Mouse (Mus musculus) adrenal gland, postnatal 25 days (tissue): ENCODE results near the gene Anp32a. TPM values are rescaled to one million over a fixed set of nuclear protein-coding genes. Genes with fewer than 3 reads are reported as not detected.

Source experiments
- DNase-seq: peaks from one replicate; pipeline ENCODE4 v3.0.0; 2021; ENCODE audit warnings: mixed read lengths
- total RNA-seq: library from RNA; stranded (reverse); gene quantifications from 2 replicates; pipeline ENCODE4 v1.2.3, GENCODE M21; 2021

Gene Anp32a
- total RNA-seq, 1 experiment from 2014 or later, result 320 TPM

DNA sequence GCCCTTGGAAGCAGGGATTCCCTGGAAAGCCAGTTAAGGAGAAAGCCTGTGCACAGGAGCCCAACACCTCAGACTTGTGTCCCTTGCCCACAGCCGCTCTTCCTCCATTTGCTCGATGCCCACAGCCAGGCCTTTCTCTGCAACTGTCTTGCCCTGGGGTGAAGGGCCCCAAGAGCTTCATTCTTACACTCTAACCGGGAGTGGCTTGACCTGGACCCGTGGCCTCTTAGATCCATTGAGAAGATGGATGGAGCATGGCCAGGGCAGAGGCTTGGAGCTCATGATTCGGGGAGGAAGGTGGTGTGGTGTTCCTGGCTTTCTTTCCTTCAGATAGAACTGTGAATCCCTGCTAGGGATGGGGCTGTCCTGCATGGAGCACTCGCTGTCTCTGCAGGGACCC is 28.1 kb downstream of the Anp32a start:
- DNase-seq, result no peak

DNA sequence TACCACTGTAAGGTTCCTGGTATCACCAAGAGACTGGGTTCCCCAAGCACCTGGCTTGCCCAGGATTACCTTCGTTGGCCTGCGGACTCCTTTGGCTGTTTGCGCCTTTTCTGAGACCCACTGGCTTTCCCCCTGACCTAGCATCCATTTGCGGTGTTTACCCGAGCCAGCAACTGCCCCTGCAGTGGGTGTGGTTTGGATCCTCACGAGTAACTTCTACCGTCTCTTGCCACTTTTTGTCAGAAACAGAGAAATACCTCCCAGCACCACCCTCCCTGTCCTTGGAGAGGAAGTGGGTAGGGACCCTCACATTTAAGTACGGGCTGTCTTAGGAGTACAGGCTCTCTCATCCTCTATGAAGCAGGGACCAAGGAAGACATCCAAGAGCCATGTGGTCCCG is 29.1 kb downstream of the Anp32a start:
- DNase-seq, result no peak

DNA sequence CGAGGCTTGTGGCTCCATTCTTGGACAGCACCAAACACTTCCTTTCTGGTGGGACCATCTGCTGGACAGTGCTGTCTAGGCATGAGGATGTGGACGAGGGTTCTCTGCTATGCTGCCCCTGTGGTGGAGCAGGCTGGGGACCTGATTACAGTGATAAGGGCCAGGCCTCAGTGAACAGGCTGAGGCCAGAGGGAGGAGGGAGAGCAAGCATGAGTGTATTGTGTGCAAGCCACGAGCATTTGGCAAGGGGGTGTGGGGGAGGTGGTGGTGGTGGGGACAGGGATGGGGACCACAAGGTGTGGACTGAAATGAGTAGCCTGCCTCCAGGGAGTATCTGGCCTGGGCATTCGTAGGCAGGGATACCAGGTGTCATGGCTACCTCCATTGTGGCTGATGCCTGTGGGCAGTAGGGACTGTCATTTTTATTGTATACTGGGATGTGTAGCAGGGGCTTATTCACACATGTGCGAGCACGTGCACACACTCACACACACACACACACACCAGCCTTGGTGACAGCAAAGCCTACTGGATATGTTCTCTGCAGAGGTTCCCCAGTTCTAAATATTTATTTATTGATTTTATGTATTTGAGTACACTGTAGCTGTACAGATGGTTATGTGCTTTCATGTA is 29.7 kb downstream of the Anp32a start:
- DNase-seq, result no peak

DNA sequence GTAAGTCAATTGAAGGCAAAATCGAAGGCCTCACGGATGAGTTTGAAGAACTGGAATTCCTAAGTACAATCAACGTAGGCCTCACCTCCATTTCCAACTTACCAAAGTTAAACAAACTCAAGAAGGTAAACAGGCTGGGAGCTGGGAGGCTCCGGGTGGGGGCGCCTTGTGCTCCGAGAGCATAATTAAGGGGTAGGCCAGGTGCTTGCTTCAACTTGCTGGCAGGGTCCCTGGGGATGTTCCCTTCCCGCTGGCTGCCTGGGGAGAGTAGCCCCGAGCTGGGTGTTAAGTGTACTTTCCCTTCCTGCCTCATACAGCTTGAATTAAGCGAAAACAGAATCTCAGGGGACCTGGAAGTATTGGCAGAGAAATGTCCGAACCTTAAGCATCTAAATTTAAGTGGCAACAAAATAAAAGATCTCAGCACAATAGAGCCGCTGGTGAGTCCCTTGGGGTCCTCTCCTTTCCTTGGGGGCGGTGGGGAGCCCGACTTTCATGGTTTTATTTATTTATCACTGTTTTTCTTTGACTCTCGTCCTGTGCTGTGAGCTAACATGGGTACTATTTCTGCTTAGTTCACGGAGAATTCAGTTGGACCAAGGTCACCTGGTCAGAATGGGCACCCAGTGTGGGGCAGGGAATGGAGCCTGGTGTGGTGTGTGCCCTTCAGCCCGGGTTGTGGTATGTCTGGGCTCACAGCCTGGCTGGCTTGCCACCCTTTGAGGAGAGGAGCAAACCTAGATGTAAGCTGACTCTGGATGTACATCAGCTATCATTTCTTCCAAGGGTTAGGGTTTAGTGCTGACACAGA is 30.9 kb downstream of the Anp32a start:
- DNase-seq, result no peak

DNA sequence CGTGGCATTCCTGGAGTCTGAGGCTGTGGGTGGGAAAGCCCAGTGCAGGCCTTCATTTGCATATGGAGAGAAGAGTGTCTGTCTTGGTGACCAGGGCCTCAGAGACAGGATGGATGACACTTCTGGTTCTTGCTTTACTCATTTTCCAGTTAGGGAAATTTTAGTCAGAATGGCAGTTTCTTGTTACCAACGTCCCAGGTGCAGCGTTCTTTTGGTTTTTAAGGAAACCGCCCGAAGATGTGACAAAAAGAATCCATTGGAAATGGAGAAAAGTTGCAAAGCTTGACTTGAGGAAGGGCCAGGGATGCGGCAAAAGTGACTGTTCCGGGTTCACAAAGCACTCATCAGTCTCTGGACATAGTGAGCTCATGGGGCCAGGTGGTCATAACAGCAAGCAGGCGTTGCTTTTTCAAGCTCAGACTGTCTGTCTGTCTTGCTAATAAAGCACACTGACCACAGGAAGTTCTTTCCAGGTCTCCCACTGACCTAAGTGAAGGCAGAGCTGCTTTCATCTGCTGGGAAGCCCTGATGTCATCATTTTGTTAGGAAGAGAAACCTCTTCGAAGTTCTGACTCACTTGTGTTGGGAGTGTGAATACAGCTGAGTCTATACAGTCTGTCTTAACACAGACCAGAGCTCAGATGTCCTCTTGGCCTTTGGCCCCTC is 31.6 kb downstream of the Anp32a start:
- no peak for DNase-seq

DNA sequence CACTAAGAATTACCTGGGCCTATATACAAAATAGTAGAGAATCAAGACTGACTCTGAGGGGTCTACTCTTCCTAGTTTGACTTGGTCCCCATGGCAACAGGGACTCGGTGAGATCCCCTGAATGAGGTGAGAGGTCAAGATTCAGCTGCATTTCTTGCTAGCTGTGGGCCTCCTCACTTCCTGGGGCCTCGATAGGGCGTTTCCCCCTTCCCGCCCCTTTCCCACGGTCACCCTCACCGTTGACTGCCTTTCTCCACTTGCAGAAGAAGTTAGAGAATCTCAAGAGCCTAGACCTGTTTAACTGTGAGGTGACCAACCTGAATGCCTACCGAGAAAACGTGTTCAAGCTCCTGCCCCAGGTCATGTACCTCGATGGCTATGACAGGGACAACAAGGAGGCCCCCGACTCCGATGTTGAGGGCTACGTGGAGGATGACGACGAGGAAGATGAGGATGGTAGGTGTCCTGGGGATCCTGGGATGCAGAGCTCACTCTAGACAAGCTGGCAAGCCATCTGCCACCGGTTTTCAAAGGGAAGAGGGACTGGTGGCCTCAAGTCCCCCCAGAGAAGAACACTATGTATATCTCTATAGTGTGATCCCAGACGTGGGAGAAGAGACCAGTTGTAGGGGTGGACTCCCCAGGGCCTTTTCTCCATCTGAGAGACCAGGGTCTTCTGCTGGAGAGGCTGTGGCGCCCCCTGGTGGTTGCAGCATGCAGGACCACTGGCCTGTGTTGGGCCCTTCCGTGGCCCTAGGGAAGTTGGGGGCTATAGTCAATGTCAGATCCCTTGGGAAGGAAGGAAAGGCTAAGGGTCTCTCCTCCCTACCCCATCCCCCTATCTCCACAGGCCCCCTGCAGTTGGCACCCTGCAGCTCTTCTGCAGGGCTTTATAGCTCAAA is 32.4 kb downstream of the Anp32a start:
- DNase-seq, result peak; percentile 88

DNA sequence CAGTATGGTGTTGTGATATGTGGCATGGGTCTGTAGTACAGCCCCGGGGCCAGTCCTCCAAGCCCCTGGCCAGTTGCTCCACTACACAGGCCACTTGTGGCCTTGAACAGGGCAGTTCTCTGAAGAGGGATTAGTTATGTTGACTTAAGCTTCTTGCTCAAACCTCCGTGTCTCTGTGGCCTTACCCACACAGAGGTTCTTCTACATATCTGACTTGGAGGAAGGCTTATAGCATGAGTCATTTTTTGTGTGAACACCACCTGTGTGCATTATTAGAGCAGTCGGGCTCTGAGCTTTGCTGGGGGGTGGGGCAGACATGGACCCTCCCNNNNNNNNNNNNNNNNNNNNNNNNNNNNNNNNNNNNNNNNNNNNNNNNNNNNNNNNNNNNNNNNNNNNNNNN is 33.2 kb downstream of the Anp32a start:
- no peak for DNase-seq

DNA sequence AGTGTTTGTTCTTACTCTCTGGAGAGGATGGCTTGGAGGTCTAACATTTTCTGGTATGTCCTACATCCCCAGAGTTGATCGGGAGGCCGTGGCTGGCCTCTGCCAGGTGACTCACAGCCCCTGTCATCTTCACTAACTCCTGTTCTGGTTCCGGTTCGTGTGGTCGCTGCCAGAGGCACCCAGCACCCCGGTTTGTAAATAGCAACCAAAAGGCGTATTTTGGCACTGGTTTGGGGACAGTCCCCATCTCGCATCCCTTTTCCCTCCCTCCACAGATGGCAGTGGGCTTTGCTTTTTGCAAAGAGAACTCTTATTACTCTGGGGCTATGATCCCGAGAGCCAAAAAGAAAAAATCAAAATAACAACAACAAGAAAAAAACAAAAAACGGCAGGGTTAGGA is 36.8 kb downstream of the Anp32a start:
- DNase-seq, result no peak

DNA sequence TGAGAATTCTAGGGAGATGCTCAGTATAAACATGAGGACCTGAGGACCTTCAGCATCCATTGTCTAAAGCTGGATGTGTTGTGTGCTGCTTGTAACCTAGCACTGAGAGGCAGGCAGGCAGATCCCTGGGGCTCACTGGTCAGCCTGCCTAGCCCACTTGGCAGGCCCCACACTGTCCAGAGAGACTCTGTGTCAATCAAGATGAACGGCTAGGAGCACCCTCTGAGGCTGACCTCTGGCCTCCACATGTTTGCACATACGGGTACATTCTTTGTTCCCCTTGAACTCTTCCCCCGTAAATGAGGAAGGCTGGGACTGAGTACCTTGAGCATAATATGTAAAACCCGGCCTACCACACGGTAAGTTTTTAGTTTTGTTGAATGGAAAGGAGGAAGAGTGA is 39.3 kb downstream of the Anp32a start:
- no peak for DNase-seq

DNA sequence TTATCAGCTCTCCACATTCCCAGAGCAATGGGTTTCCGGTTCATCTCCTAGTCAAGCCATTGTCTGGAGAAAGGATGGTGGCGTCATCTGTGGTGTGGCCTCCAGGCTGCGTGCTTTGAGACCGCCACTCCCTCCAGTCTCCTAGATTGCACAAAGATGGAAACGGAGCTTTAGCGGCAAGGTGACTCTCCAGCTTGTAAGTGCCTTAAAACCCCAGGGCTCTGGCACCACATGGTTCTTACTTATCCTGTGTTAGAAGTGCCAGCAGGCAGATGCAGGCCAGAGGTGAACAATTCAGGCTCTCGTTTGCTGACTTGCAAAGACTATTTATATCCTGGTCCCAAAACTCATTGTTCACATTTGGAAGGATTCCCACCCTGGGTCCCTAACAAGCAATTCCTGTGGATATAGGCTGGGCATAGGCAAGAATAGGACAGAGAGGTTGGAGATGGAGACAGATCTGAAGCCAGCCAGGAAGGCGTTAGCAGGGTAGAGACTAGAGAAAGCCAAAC is 40.4 kb downstream of the Anp32a start:
- DNase-seq, result no peak

DNA sequence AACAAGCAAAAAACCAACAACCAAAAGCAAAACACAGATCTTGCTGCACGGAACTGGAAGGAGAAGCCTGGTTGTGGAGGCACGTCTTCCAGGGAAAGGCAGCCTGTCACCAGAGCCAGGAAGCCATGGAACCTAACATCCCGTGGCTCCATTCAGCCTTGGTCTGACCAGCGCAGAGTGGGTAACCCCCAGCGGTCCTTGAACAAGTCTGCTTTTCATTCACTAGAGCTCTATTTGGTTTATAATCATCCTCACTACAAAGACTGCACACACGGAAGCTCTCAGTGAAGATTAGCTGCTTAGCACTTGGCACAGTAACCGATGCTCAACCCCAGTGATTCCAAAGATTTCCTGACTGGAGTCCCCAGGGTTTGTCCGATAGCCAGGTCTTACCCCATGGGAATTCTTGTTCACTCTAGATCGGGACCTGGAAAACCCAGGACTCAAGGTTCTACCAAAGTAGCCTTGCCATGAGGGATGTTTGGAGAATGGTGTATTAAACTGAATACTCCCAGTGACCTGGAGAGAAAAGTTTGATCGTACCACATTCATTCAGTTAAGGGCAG is 41.5 kb downstream of the Anp32a start:
- no peak for DNase-seq

DNA sequence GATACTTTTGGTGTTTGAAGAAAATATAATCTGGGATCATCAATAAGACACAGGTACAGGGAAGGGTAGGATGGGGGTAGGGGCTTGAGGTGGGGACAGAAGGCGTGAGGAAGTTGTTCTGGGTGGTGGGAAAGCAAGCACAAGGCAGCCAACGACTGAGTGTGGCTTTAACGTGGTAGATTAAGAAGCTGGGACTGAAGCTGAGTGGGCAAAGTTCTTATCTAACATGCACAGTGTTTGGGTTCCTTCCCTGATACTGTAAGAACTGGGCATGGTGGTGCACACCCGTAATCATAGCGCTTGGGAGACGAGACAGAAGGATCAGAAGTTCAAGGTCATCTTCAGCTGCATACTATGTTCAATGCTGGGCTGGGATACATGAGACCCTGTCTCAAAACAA is 44.0 kb downstream of the Anp32a start:
- DNase-seq, result no peak

DNA sequence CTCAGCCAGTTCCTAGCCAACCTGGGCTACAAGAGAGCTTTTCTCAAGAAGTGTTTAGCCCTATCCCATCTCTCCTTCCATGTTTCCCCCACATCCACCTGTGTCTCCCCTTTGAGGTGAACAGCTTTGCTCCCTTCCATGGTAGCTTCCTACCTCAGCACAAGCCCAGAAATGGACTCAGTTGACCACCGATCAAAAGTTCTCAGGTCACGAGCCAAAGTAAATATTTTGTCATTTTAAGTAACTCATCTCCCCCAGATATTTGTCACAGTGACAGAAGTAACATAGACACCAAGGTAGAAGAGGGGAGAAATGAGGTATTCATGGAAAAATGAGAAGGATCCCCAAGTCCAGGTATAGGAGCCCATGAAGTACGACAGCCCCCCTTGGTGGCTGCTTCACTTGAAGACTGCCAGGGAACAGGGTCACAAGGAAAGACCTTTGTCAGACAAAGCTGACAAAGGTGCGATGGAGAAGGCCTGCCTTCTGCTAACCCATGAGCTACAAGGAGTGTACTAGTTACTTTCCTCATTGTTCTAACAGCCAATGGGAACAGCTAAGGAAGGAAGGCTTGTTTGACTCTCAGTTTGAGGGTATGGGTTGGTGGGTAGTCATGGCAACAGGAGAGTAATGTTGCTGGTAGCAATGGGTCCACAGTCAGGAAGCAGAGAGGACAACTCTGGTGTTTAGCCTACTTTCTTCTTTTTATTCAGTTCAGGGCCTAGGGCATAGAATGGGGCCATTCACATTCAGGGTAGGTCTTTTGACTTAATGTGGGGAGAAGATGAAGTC is 44.8 kb downstream of the Anp32a start:
- no peak for DNase-seq

DNA sequence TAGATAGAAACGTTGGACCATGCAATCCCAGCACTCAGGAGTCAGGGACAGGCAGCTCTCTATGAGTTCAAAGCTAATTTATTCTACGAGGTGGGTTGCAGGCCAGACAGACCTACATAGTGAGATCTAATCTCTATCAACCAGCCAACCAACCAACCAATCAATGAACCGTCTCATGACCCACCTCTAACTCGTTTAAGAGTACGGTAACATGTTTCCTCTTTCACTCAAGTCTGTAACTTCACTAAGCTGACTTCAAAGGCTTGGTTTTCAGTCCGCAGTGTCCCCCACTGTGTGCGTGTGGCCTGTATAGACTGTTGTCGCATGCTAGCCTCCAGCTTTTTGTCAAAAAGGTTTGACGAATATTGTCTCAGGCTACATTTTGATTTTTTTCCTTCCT is 48.6 kb downstream of the Anp32a start:
- DNase-seq, result no peak

DNA sequence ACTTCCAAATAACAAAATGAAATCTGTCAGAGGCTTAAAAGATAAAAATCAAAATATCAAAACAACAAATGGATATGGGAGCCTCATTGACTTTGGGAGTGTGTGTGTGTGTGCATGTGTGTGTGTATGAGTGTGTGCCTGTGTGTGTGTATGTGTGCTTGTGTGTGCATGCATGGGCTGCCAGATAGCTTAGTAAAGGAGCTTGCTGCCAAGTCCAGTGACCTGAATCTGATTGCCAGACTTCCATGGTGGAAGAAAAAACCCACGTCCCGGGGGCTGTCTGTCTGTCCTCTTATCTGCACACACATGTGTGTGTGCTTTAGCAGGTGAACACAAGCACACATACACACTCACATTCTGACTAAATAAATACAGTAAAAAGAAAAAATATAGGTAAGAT is 52.4 kb downstream of the Anp32a start:
- no peak for DNase-seq

DNA sequence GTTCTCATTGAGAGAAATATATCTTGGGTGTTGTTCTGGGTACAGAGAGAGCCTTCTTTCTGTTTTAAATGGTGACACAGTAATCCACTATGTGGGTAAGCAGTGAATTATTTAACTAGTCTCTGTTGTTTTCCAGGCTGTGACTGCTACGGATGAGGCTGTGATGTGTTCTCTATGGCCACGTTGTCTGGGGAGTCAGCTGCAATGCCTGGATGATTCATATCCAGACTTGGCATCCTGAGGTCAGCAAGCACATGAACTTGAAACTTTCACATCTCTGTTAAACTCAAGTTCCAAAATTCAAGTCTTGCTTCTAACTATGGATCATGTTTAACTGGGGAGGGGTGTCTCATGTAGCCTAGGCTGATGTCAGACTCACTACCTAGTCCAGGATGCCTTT is 53.1 kb downstream of the Anp32a start:
- no peak for DNase-seq

DNA sequence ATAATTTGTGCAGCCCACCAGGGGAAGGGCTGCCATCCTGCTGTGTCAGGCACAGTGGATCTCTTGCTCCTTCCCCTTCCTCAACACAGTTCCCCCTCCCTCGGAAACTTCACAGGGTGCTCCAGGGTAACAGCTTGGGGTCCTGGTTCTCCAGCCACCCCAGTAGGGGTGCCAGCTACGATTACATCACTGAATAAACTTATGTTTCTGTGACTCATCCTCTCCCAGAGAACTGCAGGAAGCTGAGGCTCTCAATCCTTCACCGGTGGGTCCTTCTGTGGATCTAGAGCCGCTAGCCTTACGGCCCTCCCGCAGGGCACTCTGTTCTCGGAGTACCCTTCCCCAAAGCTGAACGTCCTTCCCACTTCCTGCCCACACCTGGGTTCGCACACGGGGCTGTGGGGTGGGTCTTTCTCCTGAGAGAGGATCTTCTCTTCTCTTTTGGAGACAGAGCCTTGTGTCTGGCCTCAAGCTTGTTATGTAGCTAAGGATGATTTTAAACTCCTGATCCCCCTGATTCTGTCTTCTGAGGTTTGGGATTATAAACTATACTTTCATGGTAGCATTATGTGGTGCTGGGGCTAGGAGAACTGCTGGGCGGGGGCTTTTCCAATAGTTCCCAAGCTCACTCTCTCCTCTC is 59.6 kb downstream of the Anp32a start:
- DNase-seq, result no peak

DNA sequence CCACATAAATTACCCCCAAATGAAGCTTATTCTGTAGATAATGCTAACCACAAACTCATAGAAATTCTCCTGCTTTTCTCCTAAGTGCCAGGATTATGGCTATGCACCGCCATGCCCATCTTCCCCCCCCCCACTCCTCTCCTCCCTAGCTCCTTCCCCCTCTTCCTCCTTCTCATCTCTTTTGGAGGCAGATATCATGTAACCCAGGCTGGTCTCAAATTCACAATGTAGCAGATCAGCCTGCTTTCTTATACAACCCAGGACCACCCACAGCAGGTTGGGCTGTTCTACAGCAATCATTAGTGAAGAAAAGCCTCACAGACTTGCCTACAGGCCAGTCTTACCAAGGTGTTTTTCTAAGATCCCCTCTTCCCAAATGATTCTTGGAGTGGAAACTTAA is 60.5 kb downstream of the Anp32a start:
- no peak for DNase-seq

DNA sequence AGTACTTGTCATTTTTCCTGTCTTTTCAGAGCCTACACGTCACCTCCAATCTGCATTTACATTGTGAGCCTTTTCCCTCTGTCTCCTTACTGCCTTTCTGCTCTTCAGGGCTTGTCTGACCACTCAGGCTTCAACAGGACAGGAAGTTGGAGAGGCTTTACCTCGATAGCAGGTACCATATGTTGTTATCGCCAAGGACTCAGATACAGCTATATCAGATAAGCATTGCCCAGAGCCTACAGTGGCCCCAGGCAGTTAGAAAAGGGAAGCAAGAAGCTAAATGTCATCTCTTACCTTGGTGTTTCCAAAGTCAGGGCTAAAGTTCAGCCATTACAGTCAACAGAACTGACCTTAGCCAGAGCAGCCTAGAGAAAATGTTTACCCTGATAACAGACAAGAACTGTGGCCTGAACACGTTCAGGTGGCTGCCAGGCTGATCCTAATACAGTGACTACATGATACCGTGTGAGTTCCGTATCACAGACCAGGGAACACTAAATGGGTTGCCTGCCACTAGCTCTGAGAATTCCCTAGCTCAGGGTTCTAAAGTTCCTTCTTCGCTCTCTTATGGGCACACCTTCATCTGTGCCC is 65.4 kb downstream of the Anp32a start:
- DNase-seq, result no peak
